Mouse (Mus musculus) splenic B cell, adult 2 months (primary cell): Measurements from ENCODE around the gene Dmrtc2.
"Not testable (repeated sequence)": the region's sequence is repeated elsewhere in the genome, so short reads cannot be mapped to it uniquely, and the experiment has no call there.

ENCODE experiments used
- DNase-seq: peaks from one replicate; pipeline ENCODE4 v3.0.0-alpha.2; 2011; ENCODE audit warnings: low read depth, low spot score
- H3K27me3 ChIP-seq: 2 replicates; pipeline ENCODE4 v1.6.1; 2012; ENCODE audit warnings: mild to moderate bottlenecking, low read length, moderate library complexity, mixed read lengths; ENCODE audit not compliant: control insufficient read depth, poor library complexity, insufficient read depth, severe bottlenecking
- H3K36me3 ChIP-seq: 2 replicates; pipeline ENCODE4 v1.6.1; 2012; ENCODE audit warnings: mild to moderate bottlenecking, low read length, moderate library complexity, mixed read lengths; ENCODE audit not compliant: control insufficient read depth, poor library complexity, insufficient read depth, severe bottlenecking

The Dmrtc2 gene

GRCm38 (mm10) chr7:24869532-24870165 lies at the start of gene Dmrtc2, which contains the start of gene Lypd4:
Gene Dmrtc2, plus strand, starts transcription at chr7:24870057.
Gene Lypd4, minus strand, starts transcription at chr7:24869941.
- no peak for DNase-seq
- Histone ChIP-seq H3K27me3 (no peaks in the 10 kb centered on the region; the same call in 1 of the 2 replicates), H3K36me3 (no peaks in the 10 kb centered on the region)

- no peaks in the 10 kb centered on the region for H3K27me3 ChIP-seq
- no peaks in the 10 kb centered on the region for H3K36me3 ChIP-seq
- DNase-seq, result no peak
Observed at GRCm38 (mm10) chr7:24824452-24824851, 45.4 kb upstream of the Dmrtc2 start.

- no peak for DNase-seq
- H3K27me3 ChIP-seq, result no peaks in the 10 kb centered on the region
Observed at GRCm38 (mm10) chr7:24827181-24827580, 42.7 kb upstream of the Dmrtc2 start.

GRCm38 (mm10) chr7:24838732-24839409 lies 31.0 kb upstream of the Dmrtc2 start:
- peak; percentile 81 for DNase-seq
- not testable (repeated sequence) for H3K36me3 ChIP-seq, H3K27me3 ChIP-seq

More at GRCm38 (mm10) chr7:24827181-24827580, 42.7 kb upstream of the Dmrtc2 start:
- H3K36me3 ChIP-seq, result no peaks in the 10 kb centered on the region

- Histone ChIP-seq H3K27me3 (no peaks in the 10 kb centered on the region), H3K36me3 (no peaks in the 10 kb centered on the region)
- peak; percentile 26 for DNase-seq
Observed at GRCm38 (mm10) chr7:24839410-24839808, 30.4 kb upstream of the Dmrtc2 start.

- no peak for DNase-seq
- H3K27me3 ChIP-seq, result no peaks in the 10 kb centered on the region
- H3K36me3 ChIP-seq, result no peaks in the 10 kb centered on the region
Observed at GRCm38 (mm10) chr7:24840331-24840730, 29.5 kb upstream of the Dmrtc2 start.

GRCm38 (mm10) chr7:24841009-24841408 lies 28.8 kb upstream of the Dmrtc2 start:
- Histone ChIP-seq H3K27me3 (no peaks in the 10 kb centered on the region), H3K36me3 (no peaks in the 10 kb centered on the region)
- no peak for DNase-seq

- no peak for DNase-seq
- Histone ChIP-seq H3K27me3 (no peaks in the 10 kb centered on the region), H3K36me3 (no peaks in the 10 kb centered on the region)
Observed at GRCm38 (mm10) chr7:24844144-24844543, 25.7 kb upstream of the Dmrtc2 start.

- no peak for DNase-seq
- H3K36me3 ChIP-seq, result no peaks in the 10 kb centered on the region
Observed at GRCm38 (mm10) chr7:24845181-24845580, 24.7 kb upstream of the Dmrtc2 start.

GRCm38 (mm10) chr7:24845713-24846112 lies 24.1 kb upstream of the Dmrtc2 start:
- Histone ChIP-seq H3K27me3 (no peaks in the 10 kb centered on the region), H3K36me3 (no peaks in the 10 kb centered on the region)
- peak; percentile 63 for DNase-seq

More at GRCm38 (mm10) chr7:24845181-24845580, 24.7 kb upstream of the Dmrtc2 start:
- H3K27me3 ChIP-seq, result no peaks in the 10 kb centered on the region

GRCm38 (mm10) chr7:24846576-24846975 lies 23.3 kb upstream of the Dmrtc2 start:
- not testable (repeated sequence) for H3K36me3 ChIP-seq, DNase-seq, H3K27me3 ChIP-seq

GRCm38 (mm10) chr7:24850162-24850561 lies 19.7 kb upstream of the Dmrtc2 start:
- no peaks in the 10 kb centered on the region for H3K27me3 ChIP-seq
- no peak for DNase-seq
- H3K36me3 ChIP-seq, result no peaks in the 10 kb centered on the region

GRCm38 (mm10) chr7:24850899-24851303 lies 19.0 kb upstream of the Dmrtc2 start:
- DNase-seq, result no peak
- Histone ChIP-seq H3K36me3 (no peaks in the 10 kb centered on the region), H3K27me3 (no peaks in the 10 kb centered on the region)

GRCm38 (mm10) chr7:24851596-24852325 lies 18.1 kb upstream of the Dmrtc2 start:
- H3K36me3 ChIP-seq, result no peaks in the 10 kb centered on the region
- DNase-seq, result no peak
- no peaks in the 10 kb centered on the region for H3K27me3 ChIP-seq
